Mouse (Mus musculus) cortical plate, adult 2 months (tissue): ENCODE measurements around the gene Arl4a.

Source experiments
- CTCF ChIP-seq: fragments of 200-500 bp; IDR thresholded peaks from 2 replicates; pipeline ENCODE4 v1.5.1; 2011; ENCODE audit warnings: mild to moderate bottlenecking, control low read depth, low read length; ENCODE audit not compliant: insufficient read depth; ENCODE audit errors: extremely low read depth
- POLR2A ChIP-seq: fragments of 200-500 bp; IDR thresholded peaks from 2 replicates; pipeline ENCODE4 v1.6.1; 2011; ENCODE audit warnings: mild to moderate bottlenecking, low read length, control low read depth; ENCODE audit not compliant: insufficient read depth; ENCODE audit errors: extremely low read depth

DNA sequence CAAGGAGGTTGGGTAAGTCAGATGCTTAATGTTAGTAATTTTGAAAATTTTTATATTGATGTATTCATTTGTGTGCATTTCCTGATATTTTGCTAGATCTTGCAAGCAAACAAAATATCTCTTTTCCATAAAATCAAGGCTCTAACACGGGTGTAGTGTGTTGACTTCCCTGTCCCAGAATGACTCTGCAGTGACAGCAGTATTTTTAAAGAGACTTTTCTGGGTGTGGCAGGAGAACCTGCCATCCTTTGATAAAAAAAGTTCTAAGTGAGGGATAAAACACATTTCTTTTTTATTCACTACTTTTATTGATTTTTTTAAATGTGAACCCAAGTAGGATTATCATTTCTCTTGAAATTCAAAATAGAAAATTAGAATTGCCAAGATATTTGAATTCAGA, 42.2 kb downstream of the Arl4a start:
- TF ChIP-seq CTCF (no peak), POLR2A (no peak)
